Comparison of ENCODE assay signal across 25 mouse cellular contexts in the genomic region with DNA sequence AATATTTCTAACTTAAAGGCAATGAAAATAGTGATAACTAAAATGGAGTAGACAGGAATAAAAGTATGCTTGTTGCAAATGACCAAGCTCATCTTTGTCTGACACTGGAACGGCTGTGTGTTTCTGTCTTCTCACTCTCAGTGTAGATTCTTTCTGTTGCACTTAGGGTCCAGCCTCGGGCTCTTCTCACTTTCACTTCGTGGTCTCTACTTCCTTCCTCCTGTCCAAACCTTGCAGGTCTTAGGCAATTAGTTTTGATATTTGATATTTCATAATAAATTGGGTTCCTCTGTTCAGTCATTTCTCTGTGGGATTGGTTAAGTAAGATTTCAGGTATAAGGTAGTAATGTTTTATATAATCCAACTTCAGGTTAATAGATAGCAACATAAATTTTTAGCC.
DNase-seq lines count a peak whose midpoint lies in the region; ATAC-seq lines count a peak whose summit lies in the region.
"Had no signal": no experiment of that assay in that cellular context is flagged by ENCODE, and none has a peak within 500 bp of the region (broad histone marks: within the 10 kb centered on the region; RNA-seq: fewer than 3 reads in every experiment).

No protein-coding gene starts in this region.

- H3K27me3 ChIP-seq in splenic B cell, adult 2 months (ENCODE audit: control insufficient read depth, insufficient read depth, low read length, poor library complexity, severe bottlenecking) = no peaks in the 10 kb centered on the region
- H3K27me3 ChIP-seq: embryonic facial prominence, embryonic 12.5 days; embryonic facial prominence, embryonic 15.5 days; heart, embryonic 13.5 days; hindbrain, embryonic 13.5 days; intestine, embryonic 15.5 days had no signal

- peak; percentile 65 for ATAC-seq in common myeloid progenitor, adult 5-6 weeks (replicated peaks; ENCODE audit: low read depth, poor library complexity, severe bottlenecking)
- ATAC-seq in megakaryocyte, adult 5-6 weeks (ENCODE audit: poor library complexity, severe bottlenecking) = peak; percentile 63
- ATAC-seq: forebrain, embryonic 14.5 days; forebrain, postnatal 0 days; hindbrain, embryonic 16.5 days; intestine, embryonic 15.5 days had no signal

- peaks cover 10% of the 10 kb centered on the region for H3K36me3 ChIP-seq in splenic B cell, adult 2 months (ENCODE audit: control insufficient read depth, insufficient read depth, low read length, poor library complexity, severe bottlenecking)
- H3K36me3 ChIP-seq: intestine, embryonic 15.5 days had no signal

- peak; percentile 71 for DNase-seq in A20 (ENCODE audit: low read depth, low spot score)
- DNase-seq in splenic B cell, adult 2 months (ENCODE audit: low read depth, low spot score) = peak; percentile 9
- DNase-seq in lung, postnatal 14 days = no peak
- DNase-seq in heart, postnatal 4 days = no peak
- DNase-seq in natural killer cell, adult 2 months (ENCODE audit: low spot score in 2 of 2) = no peak
- DNase-seq: adrenal gland, adult 8-10 months; adrenal gland, postnatal 25 days; cerebellum, adult 11-12 months; cerebellum, adult 8-10 months; cerebellum, postnatal 10 days; cerebellum, postnatal 36 days; forebrain, postnatal 0 days; gastrocnemius, adult 2 months; gastrocnemius, postnatal 14 days; heart, adult 18-20 months; heart, postnatal 14 days had no signal

Comparison
In these comparisons a context has a peak if more than half of its experiments do, and no peak if none do; other contexts are left out.
1. DNase-seq: peak in A20 (single experiment) and splenic B cell, adult 2 months (single experiment); none in lung, postnatal 14 days (single experiment), heart, postnatal 4 days (single experiment) and natural killer cell, adult 2 months (0 of 2).